Mouse (Mus musculus) ES-E14 (cell line): ENCODE data around the gene Pid1. TPM values are rescaled to one million over a fixed set of nuclear protein-coding genes. Genes with fewer than 3 reads are reported as not detected.

Experiments used
- DNase-seq: peaks from one replicate; pipeline ENCODE4 v3.0.0-alpha.2; 2013; ENCODE audit warnings: low read depth, low spot score
- H3K27ac ChIP-seq: 2 replicates; pipeline ENCODE4 v1.5.1; 2012; ENCODE audit warnings: low read depth, mild to moderate bottlenecking, low read length, moderate library complexity, mixed read lengths; ENCODE audit not compliant: poor library complexity, insufficient read depth, severe bottlenecking
- H3K36me3 ChIP-seq: 2 replicates; pipeline ENCODE4 v1.6.1; 2012; ENCODE audit warnings: mild to moderate bottlenecking, low read length, moderate library complexity, mixed read lengths; ENCODE audit not compliant: control insufficient read depth, poor library complexity, insufficient read depth, severe bottlenecking
- H3K4me1 ChIP-seq, 2 experiments: fragments of 150-350 bp in 1 of 2; sonication (generic) in 1 of 2; 2 replicates each; pipeline ENCODE4 v1.6.1; 2012; ENCODE audit warnings: low read length in 2 of 2, mild to moderate bottlenecking in 1 of 2, mixed read lengths in 1 of 2; ENCODE audit not compliant: control insufficient read depth in 2 of 2, insufficient read depth in 2 of 2, poor library complexity in 1 of 2
- H3K4me3 ChIP-seq, 2 experiments: fragments of 150-350 bp in 1 of 2; sonication (generic) in 1 of 2; 2 replicates each; pipeline ENCODE4 v1.5.1; 2012; ENCODE audit warnings: low read length in 2 of 2, low read depth in 1 of 2, mild to moderate bottlenecking in 1 of 2, mixed read lengths in 1 of 2; ENCODE audit not compliant: insufficient read depth in 1 of 2, poor library complexity in 1 of 2, severe bottlenecking in 1 of 2
- H3K9ac ChIP-seq: 2 replicates; pipeline ENCODE4 v1.6.1; 2012; ENCODE audit warnings: low read depth, mild to moderate bottlenecking, low read length, mixed read lengths; ENCODE audit not compliant: poor library complexity, insufficient read depth, severe bottlenecking
- H3K9me3 ChIP-seq: fragments of 150-350 bp; sonication (generic); 2 replicates; pipeline ENCODE4 v1.6.1; 2012; ENCODE audit warnings: low read depth, mild to moderate bottlenecking, low read length; ENCODE audit not compliant: control insufficient read depth, insufficient read depth
- CHD2 ChIP-seq: IDR thresholded peaks from 2 replicates; pipeline ENCODE4 v1.6.1; 2014; ENCODE audit warnings: mild to moderate bottlenecking, low read depth, low read length, inconsistent platforms
- HCFC1 ChIP-seq: IDR thresholded peaks from 2 replicates; pipeline ENCODE4 v1.6.1; 2012; ENCODE audit warnings: low read length, inconsistent platforms, borderline replicate concordance; ENCODE audit not compliant: insufficient read depth
- MAFK ChIP-seq: IDR thresholded peaks from 2 replicates; pipeline ENCODE4 v1.6.1; 2014; ENCODE audit warnings: mild to moderate bottlenecking, low read depth, low read length, inconsistent platforms; ENCODE audit not compliant: insufficient read depth
- ZC3H11A ChIP-seq: IDR thresholded peaks from 2 replicates; pipeline ENCODE4 v1.6.1; 2012; ENCODE audit warnings: low read depth, mild to moderate bottlenecking, inconsistent platforms, low read length, borderline replicate concordance
- ZNF384 ChIP-seq: IDR thresholded peaks from 2 replicates; pipeline ENCODE4 v1.6.1; 2012; ENCODE audit warnings: low read depth, low read length, inconsistent platforms
- in situ Hi-C, 2 experiments: fragments of 600-800 bp; cut with MboI; formaldehyde crosslinking; loops; one replicate each; pipeline ENCODE4 v1.15.1; 2025; ENCODE audit warnings: low sequenced_read_pairs in 2 of 2, inconsistent platforms in 1 of 2; ENCODE audit not compliant: unreplicated experiment in 2 of 2
- total RNA-seq: library from RNA; depleted of rRNA; stranded (reverse); fragments of 300-350 nt; gene quantifications from 2 replicates; pipeline ENCODE4 v1.2.3, GENCODE M21; 2012

Gene Pid1
- total RNA-seq, 1 experiment, result 13.3 TPM

GRCm38 (mm10) chr1:84251205-84251604 is 112.8 kb downstream of the Pid1 start:
- no peak for DNase-seq
- H3K9ac ChIP-seq, result no peak overlapping the region
- no peaks in the 10 kb centered on the region for H3K36me3 ChIP-seq
- H3K4me3 ChIP-seq, result no peak overlapping the region
- no peaks in the 10 kb centered on the region for H3K4me1 ChIP-seq
- H3K27ac ChIP-seq, result no peak overlapping the region
- in situ Hi-C loops, result no loop called here
- no peaks in the 10 kb centered on the region for H3K9me3 ChIP-seq
- TF ChIP-seq HCFC1 (no peak), MAFK (no peak), ZC3H11A (no peak), ZNF384 (no peak), CHD2 (no peak)

DNA sequence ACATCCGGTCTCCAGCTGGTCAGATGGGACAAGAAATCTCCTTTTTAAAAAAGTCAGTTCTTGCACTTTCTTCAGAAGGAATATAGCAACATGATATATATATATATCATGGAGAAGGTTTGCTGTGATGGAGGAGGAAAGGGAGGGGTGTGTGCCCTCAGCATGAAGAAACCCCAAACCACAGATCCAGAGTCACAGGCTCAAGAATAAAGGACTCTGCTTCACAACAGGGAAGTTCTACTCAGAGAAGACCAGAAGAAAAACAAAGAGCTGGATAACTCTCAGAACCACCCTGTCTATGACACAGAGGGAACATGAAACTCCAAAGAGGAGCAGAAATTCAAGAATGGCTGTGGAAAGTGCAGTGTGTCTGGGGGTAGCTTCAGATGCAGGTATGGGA is 113.2 kb downstream of the Pid1 start:
- no peaks in the 10 kb centered on the region for H3K9me3 ChIP-seq
- H3K9ac ChIP-seq, result no peak overlapping the region
- in situ Hi-C loops, result no loop called here
- no peak overlapping the region for H3K27ac ChIP-seq
- TF ChIP-seq CHD2 (no peak), MAFK (no peak), ZC3H11A (no peak), ZNF384 (no peak)
- no peak overlapping the region for H3K4me3 ChIP-seq
- no peak for DNase-seq
- no peaks in the 10 kb centered on the region for H3K4me1 ChIP-seq
- H3K36me3 ChIP-seq, result no peaks in the 10 kb centered on the region

DNA sequence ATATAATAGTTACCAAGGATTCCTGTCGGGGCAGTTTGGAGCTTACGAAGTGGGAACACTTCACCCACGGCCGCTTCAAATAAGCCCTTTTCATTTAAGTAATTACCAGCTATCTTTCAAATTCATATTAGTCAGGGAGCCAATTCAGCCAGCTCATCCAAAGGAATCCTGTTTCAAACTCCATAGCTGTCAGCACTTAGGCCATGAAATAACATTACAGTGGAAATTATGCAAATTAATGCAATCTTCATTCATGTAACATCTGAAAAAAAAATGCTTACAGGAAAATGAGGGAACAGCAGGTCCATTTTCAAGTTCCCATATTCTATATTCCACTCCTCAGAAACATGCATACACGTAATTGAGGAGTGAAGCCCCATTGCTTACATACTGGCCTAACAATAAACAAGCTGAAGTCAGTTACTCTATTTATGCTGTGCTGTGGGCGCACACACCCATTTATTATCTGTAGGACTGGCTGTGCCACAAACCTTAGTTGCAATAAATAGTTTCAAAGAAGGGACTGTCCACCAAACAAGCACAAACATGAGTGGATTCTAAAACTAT is 114.1 kb downstream of the Pid1 start:
- no peak overlapping the region for H3K9ac ChIP-seq
- no peak for TF ChIP-seq ZC3H11A
- no peaks in the 10 kb centered on the region for H3K36me3 ChIP-seq
- H3K4me1 ChIP-seq, result no peaks in the 10 kb centered on the region
- in situ Hi-C loops, result no loop called here
- no peak for DNase-seq
- no peak overlapping the region for H3K4me3 ChIP-seq
- H3K27ac ChIP-seq, result no peak overlapping the region
- H3K9me3 ChIP-seq, result no peaks in the 10 kb centered on the region

GRCm38 (mm10) chr1:84247111-84247510 is 116.9 kb downstream of the Pid1 start:
- no peak overlapping the region for H3K4me3 ChIP-seq
- H3K9ac ChIP-seq, result no peak overlapping the region
- in situ Hi-C loops, result no loop called here
- TF ChIP-seq ZC3H11A (no peak), ZNF384 (no peak), CHD2 (no peak), MAFK (no peak), HCFC1 (no peak)
- no peaks in the 10 kb centered on the region for H3K36me3 ChIP-seq
- H3K4me1 ChIP-seq, result no peaks in the 10 kb centered on the region
- DNase-seq, result no peak
- no peak overlapping the region for H3K27ac ChIP-seq
- no peaks in the 10 kb centered on the region for H3K9me3 ChIP-seq

DNA sequence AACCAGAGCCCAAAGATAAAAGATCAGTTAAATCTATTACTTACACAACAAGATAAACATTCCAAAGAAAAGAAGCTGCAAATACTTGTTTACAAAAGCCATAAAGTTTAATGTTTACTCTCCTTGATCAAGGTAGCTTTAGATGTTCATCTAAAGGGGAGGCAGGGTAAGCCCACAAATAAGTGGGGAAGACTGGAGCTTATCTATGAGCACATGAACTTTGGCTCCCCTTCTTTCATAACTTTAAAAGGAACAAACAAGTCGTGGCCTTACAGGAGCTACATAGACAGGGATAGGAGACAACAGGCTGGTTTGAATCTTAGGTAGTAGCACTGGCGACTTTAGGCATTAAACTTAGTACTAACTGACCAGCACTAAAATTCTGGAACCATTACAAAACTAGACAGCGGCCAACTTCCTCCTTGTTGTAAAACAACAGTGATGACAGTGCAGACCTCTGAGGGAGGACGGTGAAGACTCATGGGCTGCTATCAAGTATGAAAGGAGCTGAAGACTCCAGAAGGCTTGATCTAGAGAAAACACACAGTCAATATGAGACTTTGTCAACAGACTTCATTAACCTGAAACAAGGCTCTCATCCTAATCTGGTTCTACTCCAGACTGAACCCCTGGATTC is 122.7 kb downstream of the Pid1 start:
- in situ Hi-C loops, result no loop called here
- H3K4me3 ChIP-seq, result no peak overlapping the region

More for the DNA sequence above, 122.7 kb downstream of the Pid1 start:
- no peak overlapping the region for H3K27ac ChIP-seq
- H3K9me3 ChIP-seq, result no peaks in the 10 kb centered on the region
- TF ChIP-seq ZC3H11A (no peak), MAFK (no peak), HCFC1 (no peak), CHD2 (no peak), ZNF384 (no peak)
- no peak overlapping the region for H3K9ac ChIP-seq
- H3K4me1 ChIP-seq, result no peaks in the 10 kb centered on the region
- DNase-seq, result no peak
- no peaks in the 10 kb centered on the region for H3K36me3 ChIP-seq
